Mouse (Mus musculus) fibroblast of lung, adult 2 months (primary cell): ENCODE results near the gene Gm17521.
"Not testable (repeated sequence)": the region's sequence is repeated elsewhere in the genome, so short reads cannot be mapped to it uniquely, and the experiment has no call there.

ENCODE experiments used
- DNase-seq: peaks from one replicate; pipeline ENCODE4 v3.0.0-alpha.2; 2011; ENCODE audit warnings: low read depth

Gm17521 gene

GRCm38 (mm10) chrX:123029569-123029968 is at the start of gene Gm17521:
TSS of gene Gm17521 (minus strand) at chrX:123029669.
- not testable (repeated sequence) for DNase-seq

- DNase-seq: no peak
Observed at GRCm38 (mm10) chrX:123043956-123044355, 14.5 kb upstream of the Gm17521 start.

- no peak for DNase-seq
Observed at GRCm38 (mm10) chrX:123043516-123043915, 14.0 kb upstream of the Gm17521 start.
